In genomic region chr1:87458045-87458444, GRCm38 (mm10) we compare ENCODE assay signal across 36 mouse cellular contexts. TPM values are rescaled to one million over a fixed set of nuclear protein-coding genes. Genes with fewer than 3 reads are reported as not detected.
"Had no signal": no experiment of that assay in that cellular context is flagged by ENCODE, and none has a peak within 500 bp of the region (broad histone marks: within the 10 kb centered on the region; RNA-seq: fewer than 3 reads in every experiment).

No protein-coding gene starts in this region.

- H3K9me3 ChIP-seq: hindbrain, embryonic 12.5 days; kidney, embryonic 15.5 days; limb, embryonic 10.5 days; limb, embryonic 12.5 days; liver, embryonic 13.5 days had no signal

- H3K4me2 ChIP-seq: heart, embryonic 11.5 days; heart, embryonic 13.5 days; heart, embryonic 15.5 days; hindbrain, embryonic 12.5 days; hindbrain, embryonic 14.5 days; kidney, embryonic 15.5 days; limb, embryonic 12.5 days; liver, embryonic 11.5 days; liver, embryonic 13.5 days had no signal

- H3K4me3 ChIP-seq: heart, adult 2 months; heart, embryonic 13.5 days; heart, embryonic 15.5 days; hindbrain, embryonic 12.5 days; kidney, embryonic 15.5 days; left cerebral cortex, adult 2 months; limb, embryonic 10.5 days; limb, embryonic 12.5 days; liver, embryonic 13.5 days had no signal

- H3K36me3 ChIP-seq: heart, embryonic 13.5 days; heart, embryonic 15.5 days; hindbrain, embryonic 12.5 days; kidney, embryonic 15.5 days; limb, embryonic 10.5 days; limb, embryonic 12.5 days; liver, embryonic 13.5 days had no signal

- H3K4me1 ChIP-seq: heart, embryonic 13.5 days; heart, embryonic 15.5 days; hindbrain, embryonic 12.5 days; kidney, embryonic 15.5 days; limb, embryonic 10.5 days; limb, embryonic 12.5 days; liver, embryonic 13.5 days had no signal

- H3K27me3 ChIP-seq: heart, embryonic 13.5 days; heart, embryonic 15.5 days; hindbrain, embryonic 12.5 days; kidney, embryonic 15.5 days; limb, embryonic 12.5 days; liver, embryonic 13.5 days had no signal

- H3K9ac ChIP-seq: heart, embryonic 13.5 days; heart, embryonic 15.5 days; hindbrain, embryonic 12.5 days; hindbrain, embryonic 14.5 days; kidney, embryonic 15.5 days; limb, embryonic 12.5 days; liver, embryonic 13.5 days had no signal

- ATAC-seq: hindbrain, embryonic 16.5 days; intestine, embryonic 16.5 days had no signal

- DNase-seq: gastrocnemius, postnatal 14 days; gastrocnemius, postnatal 36 days; heart, adult 2 months; heart, postnatal 14 days; heart, postnatal 36 days; kidney, adult 11 months; kidney, adult 2 months; kidney, adult 9 months; kidney, postnatal 14 days; kidney, postnatal 36 days; layer of hippocampus, adult 9-11 months; liver; liver, embryonic 13.5 days had no signal

- H3K27ac ChIP-seq: heart, adult 2 months; heart, embryonic 13.5 days; heart, embryonic 15.5 days; hindbrain, embryonic 12.5 days; hindbrain, embryonic 14.5 days; kidney, embryonic 15.5 days; kidney, postnatal 0 days; left cerebral cortex, adult 2 months; limb, embryonic 10.5 days; limb, embryonic 12.5 days; liver, embryonic 13.5 days had no signal

RNA-seq across cellular contexts. Expression of gene Snorc, which starts 12.0 kb away (rescaled TPM):
- total RNA-seq: gastrocnemius, adult 18-20 months; gastrocnemius, adult 8-10 months; gastrocnemius, postnatal 14 days; gastrocnemius, postnatal 36 days; heart, adult 2 months; heart, postnatal 14 days; heart, postnatal 36 days; hematopoietic stem cell, adult 5-6 weeks; layer of hippocampus, adult 18-20 months; layer of hippocampus, adult 8-10 months; layer of hippocampus, postnatal 25 days; left cerebral cortex, postnatal 36 days had no signal
- polyA plus RNA-seq: gonadal fat pad, adult 2 months; heart, embryonic 11.5 days; heart, embryonic 13.5 days; heart, embryonic 15.5 days; heart, postnatal 0 days; intestine, embryonic 14.5 days; intestine, embryonic 16.5 days; kidney, adult 2 months; kidney, embryonic 15.5 days; kidney, postnatal 0 days; limb, embryonic 10.5 days; liver, embryonic 11.5 days; liver, embryonic 13.5 days had no signal

RNA-seq across cellular contexts. Expression of gene Neu2, which starts 51.6 kb away (rescaled TPM):
- total RNA-seq: heart, adult 2 months; heart, postnatal 14 days; heart, postnatal 36 days; hematopoietic stem cell, adult 5-6 weeks had no signal
- polyA plus RNA-seq: heart, embryonic 11.5 days; heart, embryonic 13.5 days; heart, postnatal 0 days; hindbrain, embryonic 12.5 days; limb, embryonic 10.5 days had no signal
